Mouse (Mus musculus) thymus, postnatal 4 days (tissue): Measurements from ENCODE around the gene Zfp955a.
"Not testable (repeated sequence)": the region's sequence is repeated elsewhere in the genome, so short reads cannot be mapped to it uniquely, and the experiment has no call there.

Experiments
- DNase-seq: peaks from one replicate; pipeline ENCODE4 v3.0.0; 2021

Gene Zfp955a

DNA sequence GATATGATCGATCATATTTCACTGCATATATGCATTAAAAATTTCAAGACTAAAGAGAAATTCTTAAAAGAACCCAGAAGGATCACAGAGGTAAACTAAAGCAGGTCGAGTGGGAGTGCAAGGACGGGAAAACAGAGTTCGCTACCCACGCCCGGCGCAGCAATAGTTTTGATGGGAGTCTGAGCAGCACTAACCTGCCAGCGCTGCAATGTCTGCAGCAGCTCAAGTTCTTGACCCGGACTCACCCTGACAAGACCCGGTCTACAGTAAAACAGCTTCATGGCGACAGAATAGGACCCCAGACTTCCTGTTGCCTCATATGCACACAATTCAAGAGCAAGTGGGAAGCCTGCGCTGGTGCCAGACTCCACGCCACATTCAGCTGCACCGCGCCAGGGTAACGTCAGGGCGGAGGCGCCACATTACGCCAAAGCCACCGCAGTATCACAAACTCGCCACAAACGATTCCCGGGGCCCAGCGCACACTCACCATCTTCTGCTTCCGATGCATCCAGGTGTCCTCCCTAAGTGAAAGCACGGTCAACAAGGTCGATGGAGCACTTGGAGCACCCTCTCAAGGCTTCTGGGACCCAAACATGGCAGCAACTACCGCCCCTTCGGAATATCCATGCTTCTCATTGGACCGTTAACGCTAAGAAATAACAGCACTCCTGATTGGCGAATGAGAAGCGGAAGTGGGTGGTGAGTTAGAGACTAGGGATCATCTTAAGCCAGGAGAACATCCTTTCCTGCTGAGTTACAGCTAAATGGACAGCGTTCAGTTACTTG lies at the start of gene Zfp955a:
Zfp955a (minus strand) TSS at position 616 of the 789 bp plus-strand sequence.
- DNase-seq = not testable (repeated sequence)

DNA sequence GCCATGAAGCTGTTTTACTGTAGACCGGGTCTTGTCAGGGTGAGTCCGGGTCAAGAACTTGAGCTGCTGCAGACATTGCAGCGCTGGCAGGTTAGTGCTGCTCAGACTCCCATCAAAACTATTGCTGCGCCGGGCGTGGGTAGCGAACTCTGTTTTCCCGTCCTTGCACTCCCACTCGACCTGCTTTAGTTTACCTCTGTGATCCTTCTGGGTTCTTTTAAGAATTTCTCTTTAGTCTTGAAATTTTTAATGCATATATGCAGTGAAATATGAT lies 34.9 kb upstream of the Zfp955a start:
- DNase-seq = not testable (repeated sequence)

DNA sequence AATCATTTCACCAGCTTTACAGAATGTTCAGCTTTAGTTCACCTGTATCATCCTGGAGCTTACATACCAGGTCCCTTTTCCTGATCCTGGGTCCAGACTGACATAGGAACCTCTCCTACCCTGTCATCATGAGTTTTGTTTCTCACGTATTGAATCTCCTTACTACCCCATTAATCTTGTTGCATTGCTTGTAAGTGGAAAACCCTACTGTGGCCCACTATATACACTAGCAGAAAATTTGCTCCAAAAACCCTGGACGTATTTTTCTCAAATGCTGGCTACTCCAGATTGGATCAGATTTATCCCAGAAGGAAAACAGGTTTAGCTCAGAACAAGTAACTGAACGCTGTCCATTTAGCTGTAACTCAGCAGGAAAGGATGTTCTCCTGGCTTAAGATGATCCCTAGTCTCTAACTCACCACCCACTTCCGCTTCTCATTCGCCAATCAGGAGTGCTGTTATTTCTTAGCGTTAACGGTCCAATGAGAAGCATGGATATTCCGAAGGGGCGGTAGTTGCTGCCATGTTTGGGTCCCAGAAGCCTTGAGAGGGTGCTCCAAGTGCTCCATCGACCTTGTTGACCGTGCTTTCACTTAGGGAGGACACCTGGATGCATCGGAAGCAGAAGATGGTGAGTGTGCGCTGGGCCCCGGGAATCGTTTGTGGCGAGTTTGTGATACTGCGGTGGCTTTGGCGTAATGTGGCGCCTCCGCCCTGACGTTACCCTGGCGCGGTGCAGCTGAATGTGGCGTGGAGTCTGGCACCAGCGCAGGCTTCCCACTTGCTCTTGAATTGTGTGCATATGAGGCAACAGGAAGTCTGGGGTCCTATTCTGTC lies 34.3 kb upstream of the Zfp955a start, which contains the start of gene Zfp955b:
Zfp955b (plus strand) TSS at position 506 of the 837 bp plus-strand sequence.
- not testable (repeated sequence) for DNase-seq

DNA sequence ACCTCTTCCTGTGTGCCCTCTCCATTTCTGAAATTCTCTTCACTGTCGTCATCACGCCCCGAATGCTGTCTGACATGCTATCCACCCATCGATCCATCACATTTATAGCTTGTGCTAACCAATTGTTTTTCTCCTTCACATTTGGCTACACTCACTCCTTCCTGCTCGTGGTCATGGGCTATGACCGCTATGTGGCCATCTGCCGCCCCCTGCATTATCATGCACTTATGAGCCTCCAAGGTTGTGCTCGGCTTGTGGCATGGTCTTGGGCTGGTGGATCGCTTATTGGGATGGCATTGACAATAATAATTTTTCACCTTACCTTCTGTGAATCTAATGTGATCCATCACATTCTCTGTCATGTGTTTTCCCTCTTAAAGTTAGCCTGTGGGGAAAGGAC lies 14.0 kb upstream of the Zfp955a start:
- no peak for DNase-seq

DNA sequence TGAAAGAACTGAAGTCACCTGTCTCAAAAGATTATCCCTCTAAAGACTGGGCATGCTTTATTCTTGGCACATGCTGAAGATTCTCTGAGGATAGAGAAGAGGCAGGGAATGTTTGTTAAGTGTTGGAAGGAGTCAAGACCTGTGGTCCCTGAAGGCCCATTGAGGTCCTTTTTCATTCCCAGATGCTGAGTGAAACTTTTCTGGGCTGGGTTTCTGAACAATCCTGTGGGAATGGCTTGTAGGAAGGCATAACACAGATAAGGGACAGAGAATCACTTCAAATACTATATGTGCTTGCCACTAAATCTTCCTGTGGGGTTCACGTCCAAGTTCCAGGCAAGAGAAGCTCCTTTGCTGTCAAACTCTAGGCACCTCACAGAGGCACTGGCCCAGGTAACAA lies 9.4 kb upstream of the Zfp955a start, which contains the start of gene Olfr63:
Olfr63 (plus strand) TSS at position 301 of the 400 bp plus-strand sequence.
- no peak for DNase-seq

DNA sequence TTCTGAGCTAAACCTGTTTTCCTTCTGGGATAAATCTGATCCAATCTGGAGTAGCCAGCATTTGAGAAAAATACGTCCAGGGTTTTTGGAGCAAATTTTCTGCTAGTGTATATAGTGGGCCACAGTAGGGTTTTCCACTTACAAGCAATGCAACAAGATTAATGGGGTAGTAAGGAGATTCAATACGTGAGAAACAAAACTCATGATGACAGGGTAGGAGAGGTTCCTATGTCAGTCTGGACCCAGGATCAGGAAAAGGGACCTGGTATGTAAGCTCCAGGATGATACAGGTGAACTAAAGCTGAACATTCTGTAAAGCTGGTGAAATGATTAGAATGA lies 343 bp upstream of the Zfp955a start:
- DNase-seq = not testable (repeated sequence)

DNA sequence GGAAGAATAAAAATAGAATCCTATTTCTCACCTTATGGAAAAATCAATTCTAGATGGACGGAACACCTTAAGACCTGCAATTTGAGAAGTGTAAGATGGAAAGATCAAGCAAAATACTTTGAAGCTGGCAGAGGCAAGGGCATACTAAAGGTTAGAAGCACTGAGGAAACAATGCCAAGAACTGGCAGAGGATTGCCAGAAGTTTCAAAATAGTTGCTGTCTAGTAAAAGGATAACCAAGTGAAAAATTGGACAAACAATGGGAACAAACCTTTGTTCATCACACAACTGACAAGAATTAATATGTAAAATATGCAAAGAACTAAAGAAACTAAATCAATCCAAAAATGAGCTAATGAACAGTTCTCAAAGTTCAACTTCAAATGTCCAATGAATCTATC lies 18.3 kb downstream of the Zfp955a start:
- DNase-seq = not testable (repeated sequence)

DNA sequence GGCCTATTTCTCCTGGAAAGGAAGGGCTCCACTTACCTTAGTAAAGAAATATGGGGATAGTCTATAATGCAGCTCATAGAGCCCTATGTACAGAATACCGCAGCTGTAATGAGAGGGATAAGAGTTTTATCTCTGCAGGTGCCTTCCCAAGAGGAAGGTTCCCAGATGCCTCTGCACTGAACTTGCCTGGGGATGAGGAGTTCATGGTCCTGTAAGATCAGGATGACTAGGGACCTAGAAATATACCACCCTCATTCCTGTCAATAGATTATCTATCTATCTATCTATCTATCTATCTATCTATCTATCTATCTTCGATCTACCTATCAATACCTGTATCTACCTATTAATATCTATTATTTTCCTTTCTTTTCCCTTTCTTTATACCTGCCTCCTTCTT lies 33.4 kb downstream of the Zfp955a start, which contains the start of gene Olfr1564:
Olfr1564 (minus strand) TSS at position 101 of the 400 bp plus-strand sequence.
- DNase-seq = no peak

DNA sequence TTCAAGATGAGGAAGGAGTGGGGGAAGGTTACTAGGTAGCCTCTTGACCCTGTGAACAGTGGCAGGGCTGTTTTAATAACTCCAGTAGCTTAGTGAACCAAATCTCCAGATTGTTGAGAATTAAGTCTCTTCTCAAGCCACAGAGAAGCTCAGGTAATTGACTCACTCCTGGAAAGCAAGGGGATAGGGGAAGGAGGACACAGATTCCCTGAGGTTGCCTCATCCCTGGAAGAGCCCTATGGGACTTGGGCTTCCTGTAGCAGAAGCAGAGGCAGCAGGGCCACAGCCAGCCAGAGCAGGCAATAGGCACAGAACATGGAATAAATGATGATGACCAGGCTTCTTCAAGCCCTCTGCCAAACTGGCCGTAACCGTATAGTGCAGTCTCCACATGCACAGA lies 63.9 kb downstream of the Zfp955a start, which contains the start of gene Olfr239:
Olfr239 (plus strand) TSS at position 301 of the 400 bp plus-strand sequence.
- DNase-seq = not testable (repeated sequence)
